Mouse (Mus musculus): Measurements from ENCODE around the gene Dmxl2.

DNA sequence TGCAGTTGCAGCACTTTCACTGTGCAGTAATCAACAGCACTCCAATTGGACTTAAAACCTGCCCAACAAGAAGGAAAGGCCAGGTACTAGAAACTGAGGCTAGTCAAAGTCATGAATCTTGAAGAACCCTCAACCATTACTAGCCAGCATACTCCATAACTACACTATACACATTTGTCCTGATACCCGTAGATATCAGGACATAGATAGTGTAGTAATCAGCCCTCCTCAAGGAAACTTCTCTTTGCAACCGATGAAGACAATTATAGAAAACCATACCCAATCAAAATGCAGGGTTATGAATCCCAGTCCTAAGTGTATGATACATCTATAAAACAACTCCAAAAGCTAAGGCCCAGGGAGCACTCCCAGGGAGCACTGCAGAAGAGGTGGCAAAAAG lies 16.5 kb downstream of the Dmxl2 start:
- no peak for TF ChIP-seq CTCF (IDR thresholded peaks at IDR 0.05; ENCODE audit: low read depth)
- TF ChIP-seq EP300 (IDR thresholded peaks at IDR 0.05; ENCODE audit: low read depth): no peak

All from heart, postnatal 0 days (tissue).